Mouse (Mus musculus) myocyte (in vitro differentiated cells): ENCODE data around the gene Mtx1.

Source experiments
- CEBPB ChIP-seq: IDR thresholded peaks from 2 replicates; pipeline ENCODE4 v1.6.1; 2011; ENCODE audit warnings: mild to moderate bottlenecking, moderate library complexity; ENCODE audit not compliant: poor library complexity, insufficient read depth, severe bottlenecking
- E2F4 ChIP-seq: IDR thresholded peaks from one replicate; pipeline ENCODE4 v1.6.1; 2011; ENCODE audit warnings: mild to moderate bottlenecking, control low read depth, moderate library complexity; ENCODE audit not compliant: insufficient read depth
- MAX ChIP-seq: IDR thresholded peaks from one replicate; pipeline ENCODE4 v1.6.1; 2011; ENCODE audit warnings: low read depth, mild to moderate bottlenecking, control low read depth
- MYOD1 ChIP-seq, 3 experiments: IDR thresholded peaks; one replicate each; pipeline ENCODE4 v1.6.1; 2011; ENCODE audit warnings: control low read depth in 2 of 3, low read depth in 2 of 3, mild to moderate bottlenecking in 2 of 3, moderate library complexity in 1 of 3; ENCODE audit not compliant: insufficient read length in 2 of 3, control insufficient read depth in 1 of 3
- POLR2A ChIP-seq: IDR thresholded peaks from one replicate; pipeline ENCODE4 v1.6.1; 2011; ENCODE audit warnings: low read depth, mild to moderate bottlenecking, control low read depth, moderate library complexity; ENCODE audit not compliant: insufficient read length
- POLR2AphosphoS2 ChIP-seq: IDR thresholded peaks from one replicate; pipeline ENCODE4 v1.6.1; 2011; ENCODE audit warnings: low read depth, control low read depth; ENCODE audit not compliant: insufficient read length
- TCF12 ChIP-seq: IDR thresholded peaks from one replicate; pipeline ENCODE4 v1.6.1; 2011; ENCODE audit warnings: mild to moderate bottlenecking, control low read depth; ENCODE audit not compliant: poor library complexity, insufficient read depth, severe bottlenecking
- USF1 ChIP-seq: IDR thresholded peaks from one replicate; pipeline ENCODE4 v1.6.1; 2011; ENCODE audit warnings: low read depth, mild to moderate bottlenecking, control low read depth, moderate library complexity

DNA sequence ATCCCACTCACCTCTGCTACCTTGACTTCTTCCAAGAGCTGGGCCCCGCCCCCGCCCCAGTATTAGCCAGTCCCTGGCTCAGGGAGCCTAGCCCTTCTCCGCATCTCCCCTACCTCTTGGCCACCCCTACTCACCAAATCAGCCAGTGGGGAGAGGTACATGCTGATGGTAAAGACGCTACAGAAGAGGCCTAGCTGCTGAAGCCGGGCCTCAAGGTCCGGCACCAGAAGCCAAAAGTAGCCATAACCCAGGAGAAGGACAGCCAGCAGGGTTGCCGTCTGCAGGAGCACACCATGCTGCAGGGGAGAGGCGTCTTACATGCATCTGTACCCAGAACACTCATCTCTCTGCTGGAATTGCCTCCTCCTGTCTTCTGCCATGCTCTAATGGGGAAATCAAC lies 42.0 kb upstream of the Mtx1 start:
- TF ChIP-seq E2F4 (no peak), CEBPB (no peak), USF1 (no peak), POLR2A (no peak), MAX (no peak), POLR2AphosphoS2 (no peak), MYOD1 (IDR thresholded peaks at IDR 0.05; ENCODE audit: control insufficient read depth in 1 of 3, insufficient read length in 2 of 3, low read depth in 2 of 3) (no peak), TCF12 (no peak)
